Mouse (Mus musculus): ENCODE results near the gene Cacna1f. TPM values are rescaled to one million over a fixed set of nuclear protein-coding genes. Genes with fewer than 3 reads are reported as not detected.

The Cacna1f gene
- polyA plus RNA-seq, 1 experiment = 0.13 TPM

- 20% methylated on average over 53 of the region's 72 CpGs for WGBS
- H3K4me3 ChIP-seq (replicated peaks; ENCODE audit: insufficient read depth, low read depth, low read length) = peak within 1 kb of the TSS; percentile 91
- H3K27ac ChIP-seq (ENCODE audit: insufficient read depth, low read length) = peak within 1 kb of the TSS; percentile 96
- no peaks in the 10 kb centered on the region for H3K27me3 ChIP-seq (ENCODE audit: control insufficient read depth, insufficient read depth, low read length)
- no peak for TF ChIP-seq POLR2A (IDR thresholded peaks at IDR 0.05; ENCODE audit: borderline replicate concordance, insufficient read depth, low read length)
- TF ChIP-seq CTCF (IDR thresholded peaks at IDR 0.05; ENCODE audit: borderline replicate concordance, insufficient read depth, low read depth, low read length) = no peak
- no peak for DNase-seq
- H3K4me1 ChIP-seq (ENCODE audit: control insufficient read depth, insufficient read depth, low read length) = 0 out of 2 replicates have a peak, but pooled peaks cover 2% of the 10 kb centered on the region
Measured at GRCm38 (mm10) chrX:7573176-7574086, 33.5 kb upstream of the Cacna1f start, which contains the start of gene Foxp3. Foxp3 (plus strand) TSS chrX:7573644.

GRCm38 (mm10) chrX:7574087-7574884 lies 32.6 kb upstream of the Cacna1f start, which contains the start of gene Ppp1r3f:
Ppp1r3f (minus strand) TSS chrX:7574283.
- H3K27ac ChIP-seq (ENCODE audit: insufficient read depth, low read length) = peak within 1 kb of the TSS; percentile 96
- H3K4me1 ChIP-seq (ENCODE audit: control insufficient read depth, insufficient read depth, low read length) = 0 out of 2 replicates have a peak, but pooled peaks cover under 1% of the 10 kb centered on the region
- 8% methylated on average over 64 of the region's 65 CpGs for WGBS
- no peaks in the 10 kb centered on the region for H3K27me3 ChIP-seq (ENCODE audit: control insufficient read depth, insufficient read depth, low read length)
- TF ChIP-seq POLR2A (IDR thresholded peaks at IDR 0.05; ENCODE audit: borderline replicate concordance, insufficient read depth, low read length) (peak; percentile 39; the same call in 1 of the 2 replicates), CTCF (IDR thresholded peaks at IDR 0.05; ENCODE audit: borderline replicate concordance, insufficient read depth, low read depth, low read length) (no peak)
- peak within 1 kb of the TSS; percentile 91 for H3K4me3 ChIP-seq (replicated peaks; ENCODE audit: insufficient read depth, low read depth, low read length)
- DNase-seq = peak; percentile 94 to 98

- Histone ChIP-seq H3K4me3 (replicated peaks; ENCODE audit: insufficient read depth, low read depth, low read length) (peak overlapping the region; percentile 91), H3K4me1 (ENCODE audit: control insufficient read depth, insufficient read depth, low read length) (no peaks in the 10 kb centered on the region), H3K27ac (ENCODE audit: insufficient read depth, low read length) (peak overlapping the region; percentile 83; the same call in 1 of the 2 replicates), H3K27me3 (ENCODE audit: control insufficient read depth, insufficient read depth, low read length) (no peaks in the 10 kb centered on the region)
- DNase-seq = no peak
- TF ChIP-seq POLR2A (IDR thresholded peaks at IDR 0.05; ENCODE audit: borderline replicate concordance, insufficient read depth, low read length) = no peak
- TF ChIP-seq CTCF (IDR thresholded peaks at IDR 0.05; ENCODE audit: borderline replicate concordance, insufficient read depth, low read depth, low read length) = no peak
- 11% methylated on average over 3 of the region's 6 CpGs for WGBS
Measured at GRCm38 (mm10) chrX:7574885-7575231, 32.0 kb upstream of the Cacna1f start.

- Histone ChIP-seq H3K4me3 (replicated peaks; ENCODE audit: insufficient read depth, low read depth, low read length) (no peak overlapping the region), H3K27me3 (ENCODE audit: control insufficient read depth, insufficient read depth, low read length) (no peaks in the 10 kb centered on the region), H3K4me1 (ENCODE audit: control insufficient read depth, insufficient read depth, low read length) (no peaks in the 10 kb centered on the region), H3K27ac (ENCODE audit: insufficient read depth, low read length) (no peak overlapping the region)
- no peak for DNase-seq
- WGBS = 88% methylated on average over 2 of the region's 2 CpGs
- TF ChIP-seq POLR2A (IDR thresholded peaks at IDR 0.05; ENCODE audit: borderline replicate concordance, insufficient read depth, low read length) (no peak), CTCF (IDR thresholded peaks at IDR 0.05; ENCODE audit: borderline replicate concordance, insufficient read depth, low read depth, low read length) (no peak)
Measured at GRCm38 (mm10) chrX:7581151-7581550, 25.7 kb upstream of the Cacna1f start.

- Histone ChIP-seq H3K4me3 (replicated peaks; ENCODE audit: insufficient read depth, low read depth, low read length) (no peak overlapping the region), H3K27me3 (ENCODE audit: control insufficient read depth, insufficient read depth, low read length) (no peaks in the 10 kb centered on the region), H3K27ac (ENCODE audit: insufficient read depth, low read length) (no peak overlapping the region), H3K4me1 (ENCODE audit: control insufficient read depth, insufficient read depth, low read length) (no peaks in the 10 kb centered on the region)
- DNase-seq = no peak
- 95% methylated on average over 11 of the region's 11 CpGs for WGBS
- TF ChIP-seq POLR2A (IDR thresholded peaks at IDR 0.05; ENCODE audit: borderline replicate concordance, insufficient read depth, low read length) = no peak
- no peak for TF ChIP-seq CTCF (IDR thresholded peaks at IDR 0.05; ENCODE audit: borderline replicate concordance, insufficient read depth, low read depth, low read length)
Measured at GRCm38 (mm10) chrX:7583881-7584280, 23.0 kb upstream of the Cacna1f start.

GRCm38 (mm10) chrX:7586356-7586755 lies 20.5 kb upstream of the Cacna1f start:
- DNase-seq = no peak
- no peak overlapping the region for H3K4me3 ChIP-seq (replicated peaks; ENCODE audit: insufficient read depth, low read depth, low read length)
- H3K27ac ChIP-seq (ENCODE audit: insufficient read depth, low read length) = no peak overlapping the region
- no peaks in the 10 kb centered on the region for H3K4me1 ChIP-seq (ENCODE audit: control insufficient read depth, insufficient read depth, low read length)
- no peaks in the 10 kb centered on the region for H3K27me3 ChIP-seq (ENCODE audit: control insufficient read depth, insufficient read depth, low read length)
- TF ChIP-seq CTCF (IDR thresholded peaks at IDR 0.05; ENCODE audit: borderline replicate concordance, insufficient read depth, low read depth, low read length) (no peak), POLR2A (IDR thresholded peaks at IDR 0.05; ENCODE audit: borderline replicate concordance, insufficient read depth, low read length) (no peak)
- 97% methylated on average over 5 of the region's 5 CpGs for WGBS

GRCm38 (mm10) chrX:7595371-7595770 lies 11.5 kb upstream of the Cacna1f start:
- no peak overlapping the region for H3K4me3 ChIP-seq (replicated peaks; ENCODE audit: insufficient read depth, low read depth, low read length)
- H3K4me1 ChIP-seq (ENCODE audit: control insufficient read depth, insufficient read depth, low read length) = no peaks in the 10 kb centered on the region
- no peak for DNase-seq
- H3K27me3 ChIP-seq (ENCODE audit: control insufficient read depth, insufficient read depth, low read length) = no peaks in the 10 kb centered on the region
- no peak for TF ChIP-seq POLR2A (IDR thresholded peaks at IDR 0.05; ENCODE audit: borderline replicate concordance, insufficient read depth, low read length)
- no peak for TF ChIP-seq CTCF (IDR thresholded peaks at IDR 0.05; ENCODE audit: borderline replicate concordance, insufficient read depth, low read depth, low read length)
- no peak overlapping the region for H3K27ac ChIP-seq (ENCODE audit: insufficient read depth, low read length)
- 41% methylated on average over 9 of the region's 9 CpGs for WGBS

All from cerebellum, adult 2 months (tissue).